Mouse (Mus musculus) CH12.LX (cell line): ENCODE results near the gene Itln1. TPM values are rescaled to one million over a fixed set of nuclear protein-coding genes. Genes with fewer than 3 reads are reported as not detected.

Source experiments
- DNase-seq: peaks from one replicate; pipeline ENCODE4 v3.0.0-alpha.2; 2013; ENCODE audit errors: extremely low read depth
- H3K27ac ChIP-seq: 2 replicates; pipeline ENCODE4 v1.5.1; 2012; ENCODE audit warnings: low read depth, mild to moderate bottlenecking, control low read depth, moderate library complexity; ENCODE audit not compliant: insufficient read depth
- H3K27me3 ChIP-seq: replicated peaks from 2 replicates; pipeline ENCODE3; 2012; ENCODE audit warnings: inconsistent platforms
- H3K36me3 ChIP-seq, 2 experiments: replicated peaks in 1 of 2; 2 replicates each; pipeline versions ENCODE3 to v1.6.1; 2012; ENCODE audit warnings: inconsistent platforms in 1 of 2, low read length in 1 of 2, mild to moderate bottlenecking in 1 of 2, mixed read lengths in 1 of 2, moderate library complexity in 1 of 2; ENCODE audit not compliant: control insufficient read depth in 1 of 2, insufficient read depth in 1 of 2
- H3K4me1 ChIP-seq, 2 experiments: 2 replicates each; pipeline ENCODE4 v1.6.1; 2012; ENCODE audit warnings: inconsistent platforms in 1 of 2, moderate library complexity in 1 of 2; ENCODE audit not compliant: insufficient read depth in 2 of 2, control insufficient read depth in 1 of 2
- H3K4me2 ChIP-seq: 2 replicates; pipeline ENCODE4 v1.6.1; 2012; ENCODE audit warnings: low read depth, mild to moderate bottlenecking, control low read depth; ENCODE audit not compliant: poor library complexity, insufficient read depth, severe bottlenecking
- H3K4me3 ChIP-seq, 3 experiments: fragments of 150-350 bp in 1 of 3; sonication (generic) in 1 of 3; replicated peaks in 1 of 3; 2 replicates each; pipeline versions ENCODE3 to v1.5.1; 2011 to 2012; ENCODE audit warnings: low read depth in 2 of 3, low read length in 2 of 3, mild to moderate bottlenecking in 2 of 3, moderate library complexity in 2 of 3, control low read depth in 1 of 3, improper control_type of control experiment in 1 of 3, inconsistent platforms in 1 of 3, mixed read lengths in 1 of 3; ENCODE audit not compliant: poor library complexity in 1 of 3
- H3K79me2 ChIP-seq: replicated peaks from 2 replicates; pipeline ENCODE4 v1.6.1; 2012; ENCODE audit warnings: mild to moderate bottlenecking, moderate library complexity; ENCODE audit not compliant: control insufficient read depth, poor library complexity, insufficient read depth, severe bottlenecking; ENCODE audit errors: extremely low read depth
- H3K9ac ChIP-seq: 2 replicates; pipeline ENCODE4 v1.6.1; 2012; ENCODE audit warnings: low read depth, mild to moderate bottlenecking, control low read depth, moderate library complexity; ENCODE audit not compliant: insufficient read depth
- H3K9me3 ChIP-seq: replicated peaks from 2 replicates; pipeline ENCODE3; 2012; ENCODE audit warnings: low read length, inconsistent platforms, mixed read lengths
- BHLHE40 ChIP-seq: IDR thresholded peaks from 2 replicates; pipeline ENCODE4 v1.6.1; 2011; ENCODE audit warnings: mild to moderate bottlenecking, low read depth, low read length, improper control_type of control experiment
- CHD1 ChIP-seq: IDR thresholded peaks from 2 replicates; pipeline ENCODE4 v1.6.1; 2012; ENCODE audit warnings: low read depth, low read length, improper control_type of control experiment, inconsistent platforms
- CTCF ChIP-seq, 2 experiments: IDR thresholded peaks in 1 of 2; conservative IDR thresholded peaks in 1 of 2; 2 replicates each; pipeline ENCODE4 v1.5.1; 2011 to 2012; ENCODE audit warnings: low read depth in 2 of 2, low read length in 2 of 2, improper control_type of control experiment in 1 of 2, inconsistent platforms in 1 of 2, mild to moderate bottlenecking in 1 of 2, moderate library complexity in 1 of 2
- E2F4 ChIP-seq: IDR thresholded peaks from 2 replicates; pipeline ENCODE4 v1.6.1; 2011; ENCODE audit warnings: low read depth, low read length, improper control_type of control experiment; ENCODE audit not compliant: insufficient replicate concordance
- ELF1 ChIP-seq: IDR thresholded peaks from 2 replicates; pipeline ENCODE4 v1.6.1; 2014; ENCODE audit warnings: low read depth, mild to moderate bottlenecking, inconsistent platforms, low read length, improper control_type of control experiment
- EP300 ChIP-seq: IDR thresholded peaks from 2 replicates; pipeline ENCODE4 v1.6.1; 2011; ENCODE audit warnings: low read length, improper control_type of control experiment
- ETS1 ChIP-seq: conservative IDR thresholded peaks from 2 replicates; pipeline ENCODE4 v1.6.1; 2012; ENCODE audit warnings: low read depth, mild to moderate bottlenecking, inconsistent platforms, low read length, improper control_type of control experiment, moderate library complexity
- GABPA ChIP-seq: IDR thresholded peaks from 2 replicates; pipeline ENCODE4 v1.6.1; 2012; ENCODE audit warnings: low read depth, low read length, improper control_type of control experiment, inconsistent platforms; ENCODE audit not compliant: insufficient replicate concordance
- HCFC1 ChIP-seq: IDR thresholded peaks from 2 replicates; pipeline ENCODE4 v1.6.1; 2012; ENCODE audit warnings: low read depth, mild to moderate bottlenecking, inconsistent platforms, low read length, improper control_type of control experiment
- IRF4 ChIP-seq: IDR thresholded peaks from 2 replicates; pipeline ENCODE4 v1.6.1; 2014; ENCODE audit warnings: low read depth, mild to moderate bottlenecking, inconsistent platforms, low read length, improper control_type of control experiment
- JUN ChIP-seq: IDR thresholded peaks from 2 replicates; pipeline ENCODE4 v1.6.1; 2011; ENCODE audit warnings: low read depth, mild to moderate bottlenecking, low read length, improper control_type of control experiment, moderate library complexity; ENCODE audit not compliant: insufficient read depth
- JUND ChIP-seq: conservative IDR thresholded peaks from 2 replicates; pipeline ENCODE4 v1.6.1; 2011; ENCODE audit warnings: low read depth, low read length, improper control_type of control experiment
- MAFK ChIP-seq: IDR thresholded peaks from 2 replicates; pipeline ENCODE4 v1.6.1; 2011; ENCODE audit warnings: low read length, improper control_type of control experiment; ENCODE audit not compliant: insufficient replicate concordance
- MAX ChIP-seq: IDR thresholded peaks from 2 replicates; pipeline ENCODE4 v1.6.1; 2011; ENCODE audit warnings: low read length, improper control_type of control experiment
- MEF2A ChIP-seq: IDR thresholded peaks from 2 replicates; pipeline ENCODE4 v1.6.1; 2014; ENCODE audit warnings: low read depth, mild to moderate bottlenecking, inconsistent platforms, low read length, improper control_type of control experiment, borderline replicate concordance
- MXI1 ChIP-seq: IDR thresholded peaks from 2 replicates; pipeline ENCODE4 v1.6.1; 2011; ENCODE audit warnings: mild to moderate bottlenecking, low read depth, low read length, improper control_type of control experiment
- MYC ChIP-seq: IDR thresholded peaks from 2 replicates; pipeline ENCODE4 v1.6.1; 2011; ENCODE audit warnings: low read depth, mild to moderate bottlenecking, improper control_type of control experiment, low read length
- NRF1 ChIP-seq: IDR thresholded peaks from 2 replicates; pipeline ENCODE4 v1.6.1; 2014; ENCODE audit warnings: low read depth, mild to moderate bottlenecking, inconsistent platforms, low read length, improper control_type of control experiment, moderate library complexity
- RAD21 ChIP-seq: IDR thresholded peaks from 2 replicates; pipeline ENCODE4 v1.6.1; 2011; ENCODE audit warnings: low read depth, mild to moderate bottlenecking, low read length, improper control_type of control experiment, moderate library complexity
- SMC3 ChIP-seq: IDR thresholded peaks from 2 replicates; pipeline ENCODE4 v1.6.1; 2011; ENCODE audit warnings: low read depth, low read length, improper control_type of control experiment
- TCF12 ChIP-seq: IDR thresholded peaks from 2 replicates; pipeline ENCODE4 v1.6.1; 2014; ENCODE audit warnings: low read depth, mild to moderate bottlenecking, inconsistent platforms, low read length, improper control_type of control experiment
- USF2 ChIP-seq: conservative IDR thresholded peaks from 2 replicates; pipeline ENCODE4 v1.6.1; 2011; ENCODE audit warnings: low read depth, low read length, improper control_type of control experiment
- ZKSCAN1 ChIP-seq: IDR thresholded peaks from 2 replicates; pipeline ENCODE4 v1.6.1; 2012; ENCODE audit warnings: low read depth, inconsistent platforms, low read length, improper control_type of control experiment, borderline replicate concordance
- ZMIZ1 ChIP-seq: IDR thresholded peaks from 2 replicates; pipeline ENCODE4 v1.6.1; 2012; ENCODE audit warnings: low read depth, mild to moderate bottlenecking, inconsistent platforms, low read length, improper control_type of control experiment
- dilution Hi-C: fragments of 300-500 bp; cut with MboI; formaldehyde crosslinking; loops from 2 replicates; pipeline ENCODE4 v1.14.3; 2020; ENCODE audit warnings: low sequenced_read_pairs; ENCODE audit not compliant: extremely low pct_unique_long_range_greater_than_20kb, extremely low pct_ligation_motif_present
- in situ Hi-C: fragments of 300-500 bp; cut with MboI; formaldehyde crosslinking; loops from 3 replicates; pipeline ENCODE4 v1.14.3; 2019; ENCODE audit warnings: low sequenced_read_pairs, low pct_ligation_motif_present, low pct_unique_long_range_greater_than_20kb, mixed read lengths
- polyA plus RNA-seq: library from polyadenylated mRNA; unstranded; fragments of >175 nt; gene quantifications from 2 replicates; pipeline ENCODE4 v1.2.1, GENCODE M21; 2012; ENCODE audit warnings: low read depth; ENCODE audit not compliant: insufficient read length
- total RNA-seq, 2 experiments: library from RNA; depleted of rRNA; stranded (reverse); fragments of 300-350 nt in 1 of 2; fragments of >200 nt in 1 of 2; gene quantifications; 2 replicates each; pipeline ENCODE4 v1.2.3; 2012 to 2014

The Itln1 gene
- total and polyA plus RNA-seq, 3 experiments: not detected

- TF ChIP-seq MXI1 (no peak; the same call in 1 of the 2 replicates), CTCF (conservative IDR thresholded peaks at IDR 0.05 in 1 of 2, IDR thresholded peaks at IDR 0.05 in 1 of 2; ENCODE audit: low read depth in 2 of 2, low read length in 2 of 2) (no peak), JUN (peak; percentile 56), TCF12 (no peak), E2F4 (no peak), USF2 (no peak), ZKSCAN1 (no peak), MAFK (no peak), MEF2A (no peak), MAX (no peak; the same call in 1 of the 2 replicates), HCFC1 (no peak), NRF1 (no peak), GABPA (no peak), ZMIZ1 (no peak), CHD1 (no peak), MYC (no peak)
- TF ChIP-seq, all 38 proteins: peak for 6
Measured at GRCm38 (mm10) chr1:171470896-171471295, 64.2 kb downstream of the Itln1 start (continued).

GRCm38 (mm10) chr1:171470371-171470871 lies 64.7 kb downstream of the Itln1 start:
- Histone ChIP-seq H3K4me1 (peaks cover 15 to 47% of the 10 kb centered on the region in 2 experiments), H3K27me3 (no peaks in the 10 kb centered on the region), H3K79me2 (no peaks in the 10 kb centered on the region), H3K4me3 (no peak overlapping the region), H3K27ac (no peak overlapping the region), H3K4me2 (peak overlapping the region; percentile 87), H3K36me3 (no peaks in the 10 kb centered on the region), H3K9me3 (no peaks in the 10 kb centered on the region)
- DNase-seq: peak; percentile 76
- dilution Hi-C loops (no loop called here), in situ Hi-C loops (loop anchor here (10.0 kb wide), 1 partner anchor 366 kb away; no protein-coding TSS in a partner anchor)
- TF ChIP-seq CTCF (conservative IDR thresholded peaks at IDR 0.05 in 1 of 2, IDR thresholded peaks at IDR 0.05 in 1 of 2; ENCODE audit: low read depth in 2 of 2, low read length in 2 of 2) (peak; percentile 87 to 95), CHD1 (peak; percentile 65; the same call in 1 of the 2 replicates), JUND (no peak), RAD21 (peak; percentile 58), HCFC1 (no peak), EP300 (peak; percentile 33; the same call in 1 of the 2 replicates), SMC3 (peak; percentile 75), IRF4 (no peak), MAX (no peak), BHLHE40 (0 out of 2 replicates have a peak, but pooled peaks have one; percentile 8), MEF2A (0 out of 2 replicates have a peak, but pooled peaks have one; percentile 27), ETS1 (no peak; the same call in 1 of the 2 replicates), MYC (no peak), ELF1 (no peak), USF2 (no peak)
- TF ChIP-seq, all 38 proteins: peak for 7
- H3K9ac ChIP-seq: peak overlapping the region; percentile 65
